Mouse (Mus musculus) erythroid progenitor cell, adult 5-6 weeks (primary cell): ENCODE results near the gene Vmn2r16. TPM values are rescaled to one million over a fixed set of nuclear protein-coding genes. Genes with fewer than 3 reads are reported as not detected.

Experiments
- ATAC-seq: replicated peaks from 2 replicates; pipeline ENCODE4 v1.8.0; 2016; ENCODE audit warnings: moderate number of reproducible peaks, mild to moderate bottlenecking, moderate TSS enrichment, inconsistent platforms; ENCODE audit not compliant: poor library complexity, low FRiP score, severe bottlenecking
- total RNA-seq, 2 experiments: library from RNA; stranded (forward) in 1 of 2; stranded (reverse) in 1 of 2; fragments of 150-400 nt in 1 of 2; fragments of 186-747, 209-891 nt in 1 of 2; gene quantifications; 2 replicates each; pipeline versions ENCODE4 v1.2.3 to v1.2.4; 2015 to 2017; ENCODE audit warnings: low replicate concordance in 2 of 2

The Vmn2r16 gene
- total RNA-seq (2015; ENCODE audit: low replicate concordance) (not detected in 2 replicates), total RNA-seq (2017; ENCODE audit: low replicate concordance) (not detected in 2 replicates)

DNA sequence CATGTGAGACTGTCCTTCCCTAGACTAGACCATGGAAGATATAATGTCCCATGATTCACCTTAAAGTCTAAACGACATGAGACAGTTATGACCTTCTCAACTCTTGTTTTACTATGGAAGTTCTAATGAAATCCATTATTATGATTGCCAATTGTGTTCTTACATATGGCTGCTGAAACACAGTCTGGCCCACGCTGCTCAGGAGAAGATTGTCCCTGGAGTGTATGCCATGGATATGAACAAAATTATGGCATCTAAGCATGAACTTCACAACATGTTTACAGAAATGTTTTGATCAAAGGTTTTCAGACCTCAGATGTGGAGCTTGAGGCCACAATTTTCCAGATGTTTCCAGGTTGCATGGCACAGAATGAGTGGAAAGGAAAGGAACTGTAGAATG, at the start of gene Vmn2r16:
Gene Vmn2r16, plus strand, starts transcription at position 301 of the 400 bp plus-strand sequence.
- no peak for ATAC-seq

DNA sequence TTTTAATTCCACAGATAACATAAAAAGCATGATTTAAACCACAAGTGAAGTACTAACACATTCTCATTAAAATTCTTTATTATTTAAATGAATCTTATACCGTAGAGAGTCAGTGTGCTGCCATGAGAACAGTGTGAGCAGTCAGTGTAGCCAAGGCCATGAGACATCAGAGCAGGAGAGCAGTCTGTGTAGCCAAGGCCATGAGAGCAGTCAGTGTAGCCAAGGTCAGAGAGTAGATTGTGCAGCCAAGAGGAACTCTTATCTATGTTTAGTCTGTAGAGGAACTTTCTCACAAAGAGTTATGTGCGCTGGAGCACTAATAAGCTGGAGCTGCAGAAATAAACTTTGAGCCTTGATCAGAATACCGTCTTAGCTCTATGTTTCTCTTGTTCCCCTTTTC, 35.3 kb upstream of the Vmn2r16 start:
- no peak for ATAC-seq

DNA sequence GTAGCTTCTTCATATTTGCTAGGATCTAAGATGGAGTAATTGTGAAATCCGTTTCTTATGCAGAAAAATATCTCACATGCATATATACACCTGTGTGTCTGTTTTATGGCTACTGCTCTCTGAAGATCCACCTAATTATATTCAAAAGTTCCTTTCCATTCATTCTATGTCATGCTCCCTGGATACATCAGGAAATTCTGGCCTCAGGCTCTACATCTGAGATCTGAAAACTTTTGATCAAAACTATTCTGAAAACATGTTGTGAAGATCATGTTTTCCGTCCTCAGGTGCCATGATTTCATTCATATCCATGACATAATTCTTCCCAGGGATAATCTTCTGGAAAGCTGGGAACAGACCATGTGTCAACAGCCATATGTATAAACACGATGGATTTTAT, 32.4 kb upstream of the Vmn2r16 start, which contains the start of gene Vmn2r15:
Gene Vmn2r15, minus strand, starts transcription at position 101 of the 400 bp plus-strand sequence.
- ATAC-seq: no peak

DNA sequence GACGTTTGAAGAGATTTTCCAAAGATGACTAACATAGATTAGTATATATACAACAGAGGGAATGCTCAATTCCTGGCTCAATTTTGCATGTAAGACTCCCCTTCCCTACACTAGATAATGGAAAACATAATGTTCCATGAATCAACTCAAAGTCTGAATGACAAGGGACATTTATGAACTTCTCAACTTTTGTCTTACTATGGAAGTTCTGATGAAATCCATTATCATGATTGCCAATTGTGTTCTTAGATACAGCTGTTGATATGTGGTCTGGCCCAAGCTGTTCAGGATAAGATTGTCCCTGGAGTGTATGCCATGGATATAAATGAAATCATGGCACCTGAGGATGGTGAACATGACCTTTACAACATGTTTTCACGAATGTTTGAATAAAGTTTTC, 89.4 kb downstream of the Vmn2r16 start, which contains the start of gene Vmn2r17:
Gene Vmn2r17, plus strand, starts transcription at position 301 of the 400 bp plus-strand sequence.
- no peak for ATAC-seq

Other genes starting within 250 kb of the Vmn2r16 start
- gene Vmn2r12, start 232.2 kb upstream of the Vmn2r16 start, total RNA-seq (2015; ENCODE audit: low replicate concordance): not detected in 2 replicates
- gene Vmn2r12, start 232.2 kb upstream of the Vmn2r16 start, total RNA-seq (2017; ENCODE audit: low replicate concordance): not detected in 2 replicates
- not detected in 2 replicates for gene Vmn2r13, start 138.0 kb upstream of the Vmn2r16 start, total RNA-seq (2015; ENCODE audit: low replicate concordance)
- not detected in 2 replicates for gene Vmn2r13, start 138.0 kb upstream of the Vmn2r16 start, total RNA-seq (2017; ENCODE audit: low replicate concordance)
- not detected in 2 replicates for gene Vmn2r14, start 105.5 kb upstream of the Vmn2r16 start, total RNA-seq (2015; ENCODE audit: low replicate concordance)
- not detected in 2 replicates for gene Vmn2r14, start 105.5 kb upstream of the Vmn2r16 start, total RNA-seq (2017; ENCODE audit: low replicate concordance)
- not detected in 2 replicates for gene Vmn2r15, start 32.5 kb upstream of the Vmn2r16 start, total RNA-seq (2015; ENCODE audit: low replicate concordance)
- not detected in 2 replicates for gene Vmn2r15, start 32.5 kb upstream of the Vmn2r16 start, total RNA-seq (2017; ENCODE audit: low replicate concordance)
- gene Vmn2r17, start 89.5 kb downstream of the Vmn2r16 start, total RNA-seq (2015; ENCODE audit: low replicate concordance): not detected in 2 replicates
- gene Vmn2r17, start 89.5 kb downstream of the Vmn2r16 start, total RNA-seq (2017; ENCODE audit: low replicate concordance): not detected in 2 replicates
- 9.2 TPM in 1 of 2 replicates, not detected in the other for gene Crlf2, start 228.8 kb downstream of the Vmn2r16 start, total RNA-seq (2015; ENCODE audit: low replicate concordance)
- gene Crlf2, start 228.8 kb downstream of the Vmn2r16 start, total RNA-seq (2017; ENCODE audit: low replicate concordance): 3.0 and 3.6 TPM in 2 replicates